Mouse (Mus musculus) brown adipose tissue, adult 24 weeks (tissue): ENCODE measurements around the gene Nr0b2. TPM values are rescaled to one million over a fixed set of nuclear protein-coding genes. Genes with fewer than 3 reads are reported as not detected.

ENCODE experiments used
- H3K27ac ChIP-seq: fragments of 200-500 bp; replicated peaks from 2 replicates; pipeline ENCODE4 v1.5.1; 2012; ENCODE audit warnings: low read depth, mild to moderate bottlenecking, low read length
- H3K4me1 ChIP-seq: fragments of 200-500 bp; 2 replicates; pipeline ENCODE4 v1.6.1; 2012; ENCODE audit warnings: low read length, mixed read lengths; ENCODE audit not compliant: control insufficient read depth, insufficient read depth, insufficient read length
- H3K4me3 ChIP-seq: fragments of 200-500 bp; 2 replicates; pipeline ENCODE4 v1.5.1; 2012; ENCODE audit warnings: low read depth, mild to moderate bottlenecking, low read length, moderate library complexity; ENCODE audit not compliant: insufficient read depth
- polyA plus RNA-seq: library from polyadenylated mRNA; stranded (reverse); fragments of >200 nt; gene quantifications from 2 replicates; pipeline ENCODE4 v1.2.4, GENCODE M21; 2012; ENCODE audit not compliant: missing spikeins, insufficient read depth, insufficient read length

Nr0b2 gene
- polyA plus RNA-seq, 1 experiment, result not detected

GRCm38 (mm10) chr4:133545272-133546231 lies 7.6 kb upstream of the Nr0b2 start, which contains the start of gene Nudc:
Nudc (minus strand) TSS chr4:133545996.
- peak within 1 kb of the TSS; percentile 90 for H3K4me3 ChIP-seq
- H3K27ac ChIP-seq, result no peak within 1 kb of the TSS
- peaks cover 3% of the 10 kb centered on the region; the same call in 1 of the 2 replicates for H3K4me1 ChIP-seq

DNA sequence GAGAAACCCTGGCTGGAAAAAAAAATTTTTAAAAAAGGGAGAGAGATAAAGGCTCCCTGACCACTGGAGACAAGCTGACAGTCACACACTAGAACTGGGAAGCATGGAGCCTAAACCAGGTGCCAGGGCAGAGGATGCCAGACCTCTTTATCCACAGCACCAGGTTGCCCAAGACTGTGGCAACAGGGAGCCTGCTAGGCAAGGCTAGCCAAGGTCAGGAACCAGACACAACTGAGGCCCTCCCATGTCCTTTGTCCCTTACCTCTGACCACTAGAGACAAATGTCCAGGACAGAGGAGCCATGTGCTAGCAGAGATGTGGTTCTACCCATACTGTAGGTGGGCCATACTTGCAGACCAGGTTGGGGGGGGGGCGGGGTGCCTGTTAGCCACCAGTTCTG lies 1.1 kb upstream of the Nr0b2 start:
- Histone ChIP-seq H3K4me1 (no peaks in the 10 kb centered on the region), H3K4me3 (no peak overlapping the region), H3K27ac (no peak overlapping the region)

DNA sequence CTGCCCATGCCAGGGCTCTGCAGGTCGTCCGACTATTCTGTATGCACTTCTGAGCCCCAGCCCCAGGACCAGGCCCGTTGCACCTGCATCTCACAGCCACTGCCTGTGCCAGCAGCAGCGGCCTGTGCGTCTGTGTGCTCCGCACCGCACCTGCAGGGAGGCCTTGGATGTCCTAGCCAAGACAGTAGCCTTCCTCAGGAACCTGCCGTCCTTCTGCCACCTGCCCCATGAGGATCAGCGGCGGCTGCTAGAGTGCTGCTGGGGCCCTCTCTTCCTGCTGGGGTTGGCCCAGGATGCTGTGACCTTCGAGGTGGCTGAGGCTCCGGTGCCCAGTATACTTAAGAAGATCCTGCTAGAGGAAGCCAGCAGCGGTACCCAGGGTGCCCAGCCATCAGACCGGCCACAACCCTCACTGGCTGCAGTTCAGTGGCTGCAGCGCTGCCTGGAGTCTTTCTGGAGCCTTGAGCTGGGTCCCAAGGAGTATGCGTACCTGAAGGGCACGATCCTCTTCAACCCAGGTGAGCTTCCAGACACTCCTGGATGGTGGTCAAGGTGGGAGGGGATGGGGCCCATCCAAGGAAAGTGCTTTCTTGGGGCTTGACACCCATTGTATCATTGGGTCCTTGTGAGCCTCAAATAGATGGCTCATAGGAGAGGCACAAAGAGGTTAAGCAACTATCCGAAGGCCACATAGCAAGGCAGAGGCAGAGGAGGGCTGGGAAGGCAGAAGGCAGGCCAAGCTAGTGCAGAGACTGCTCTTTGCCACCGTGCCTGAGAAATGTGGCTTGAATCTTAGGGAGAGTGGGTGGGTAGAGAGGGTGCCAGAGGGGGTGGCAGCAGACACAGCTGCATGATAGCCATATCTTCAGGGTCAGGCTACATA lies 513 bp downstream of the Nr0b2 start:
- Histone ChIP-seq H3K4me1 (no peaks in the 10 kb centered on the region), H3K4me3 (no peak overlapping the region), H3K27ac (no peak overlapping the region)

DNA sequence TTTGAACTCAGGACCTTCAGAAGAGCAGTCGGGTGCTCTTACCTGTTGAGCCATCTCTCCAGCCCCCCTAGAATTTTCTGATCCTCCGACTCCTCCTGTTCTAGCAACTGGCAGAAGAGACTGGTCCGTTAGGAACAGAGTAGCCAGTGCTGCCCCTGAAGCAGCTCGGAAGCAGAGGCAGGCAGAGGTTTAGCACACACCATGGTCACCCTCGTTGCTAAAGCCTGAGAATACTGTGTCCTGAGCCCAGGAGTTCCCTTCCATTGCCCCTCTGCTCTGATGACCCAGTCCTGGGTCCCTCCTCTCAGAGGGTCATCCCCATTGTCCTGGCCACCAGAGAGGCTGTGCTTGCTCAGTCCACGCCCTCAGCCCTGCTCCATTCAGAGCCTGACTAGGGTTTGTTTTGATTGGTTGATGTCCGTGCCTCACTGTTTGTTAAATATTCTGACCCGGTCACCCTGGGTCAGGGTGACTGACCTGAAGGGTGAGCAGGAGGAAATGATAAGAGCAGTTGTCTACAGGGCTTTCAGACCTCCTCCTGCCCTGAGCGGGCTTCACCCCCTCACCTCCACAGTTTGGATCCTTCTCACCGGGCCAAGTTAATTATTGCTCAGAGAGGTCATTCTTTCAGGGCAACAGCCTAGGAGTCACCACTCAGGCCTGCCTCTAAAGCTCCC lies 4.0 kb downstream of the Nr0b2 start:
- H3K4me3 ChIP-seq, result no peak overlapping the region
- H3K4me1 ChIP-seq, result no peaks in the 10 kb centered on the region
- H3K27ac ChIP-seq, result no peak overlapping the region

- no peak overlapping the region for H3K4me3 ChIP-seq
- no peak overlapping the region for H3K27ac ChIP-seq
- H3K4me1 ChIP-seq, result no peaks in the 10 kb centered on the region
Measured at GRCm38 (mm10) chr4:133559846-133560245, 6.7 kb downstream of the Nr0b2 start.

DNA sequence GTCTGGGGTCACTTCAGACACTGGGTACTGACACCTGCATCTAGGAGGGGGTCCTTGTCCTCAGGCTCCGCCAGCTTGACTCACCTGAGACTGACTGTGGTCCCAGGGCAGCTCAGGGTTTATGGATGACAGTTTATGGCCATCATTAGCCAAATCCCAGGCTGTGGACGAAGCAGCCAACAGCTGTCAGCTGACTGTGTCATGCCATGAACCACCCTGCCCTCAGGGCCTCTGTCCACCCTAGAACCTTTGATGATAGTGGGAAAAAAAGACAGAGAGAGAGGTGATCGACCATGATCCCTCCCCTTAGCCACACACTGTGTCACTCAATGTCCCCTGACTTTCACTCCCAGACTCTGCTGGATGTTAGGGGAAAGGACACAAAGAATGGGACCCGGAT lies 8.4 kb downstream of the Nr0b2 start:
- Histone ChIP-seq H3K4me3 (no peak overlapping the region), H3K27ac (no peak overlapping the region), H3K4me1 (no peaks in the 10 kb centered on the region)

GRCm38 (mm10) chr4:133563123-133563571 lies 10.0 kb downstream of the Nr0b2 start:
- Histone ChIP-seq H3K4me3 (no peak overlapping the region), H3K4me1 (no peaks in the 10 kb centered on the region), H3K27ac (no peak overlapping the region)

DNA sequence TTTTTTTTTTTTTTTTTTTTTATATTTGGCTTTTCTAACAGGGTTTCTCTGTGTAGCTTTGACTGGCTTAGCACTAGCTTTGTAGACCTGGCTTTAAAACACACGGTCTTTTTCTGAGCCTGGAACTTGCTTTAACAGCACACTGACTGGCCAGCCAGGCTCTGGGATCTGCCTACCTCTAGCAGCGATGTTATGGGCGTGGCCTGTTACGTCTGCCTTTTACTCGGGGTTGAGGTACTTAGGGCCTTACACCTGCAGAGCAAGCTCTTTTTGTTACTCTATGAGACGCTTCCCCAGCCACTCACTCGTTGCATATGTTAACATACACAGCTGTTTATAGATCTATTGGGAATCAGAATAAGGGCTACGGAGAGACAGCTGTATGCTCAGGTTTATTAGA lies 14.1 kb downstream of the Nr0b2 start:
- Histone ChIP-seq H3K27ac (no peak overlapping the region), H3K4me3 (no peak overlapping the region), H3K4me1 (no peaks in the 10 kb centered on the region)

DNA sequence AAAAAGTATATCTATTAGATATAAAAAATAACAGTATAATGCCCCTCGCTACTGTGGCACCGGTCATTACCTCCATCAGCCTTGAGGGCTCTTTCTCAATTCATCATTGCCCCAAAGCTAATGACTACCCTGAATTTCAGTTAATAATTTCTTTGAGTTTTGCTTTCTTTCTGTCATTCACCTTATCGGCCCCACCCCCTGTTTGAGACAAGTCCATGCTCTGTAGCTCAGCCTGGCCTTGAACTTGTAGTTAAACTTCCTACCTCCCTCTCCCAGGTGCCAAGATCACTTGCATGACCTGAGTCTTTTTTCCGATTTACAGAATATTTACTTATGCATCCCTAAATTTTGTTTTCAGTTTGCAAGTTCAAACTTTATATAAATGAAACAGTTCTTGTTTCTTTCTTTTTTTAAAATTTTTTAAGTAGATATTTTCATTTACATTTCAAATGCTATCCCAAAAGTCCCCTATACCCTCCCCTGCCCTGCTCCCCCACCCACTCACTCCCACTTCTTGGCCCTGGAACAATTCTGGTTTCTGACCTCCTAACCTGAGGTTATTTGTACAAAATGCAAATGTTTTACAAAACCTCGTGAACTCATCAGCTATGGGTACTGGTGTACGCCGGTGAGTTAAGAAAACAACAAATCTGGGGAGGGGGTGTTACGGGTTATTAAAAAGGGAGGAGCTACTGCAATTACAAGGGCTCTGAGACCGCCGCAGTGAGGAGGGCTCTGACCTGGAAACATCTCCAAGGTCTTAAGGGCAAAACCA lies 16.3 kb downstream of the Nr0b2 start:
- H3K4me3 ChIP-seq, result no peak overlapping the region
- no peak overlapping the region for H3K27ac ChIP-seq
- H3K4me1 ChIP-seq, result no peaks in the 10 kb centered on the region

- no peaks in the 10 kb centered on the region for H3K4me1 ChIP-seq
- H3K4me3 ChIP-seq, result no peak overlapping the region
- H3K27ac ChIP-seq, result no peak overlapping the region
Measured at GRCm38 (mm10) chr4:133570066-133570466, 16.9 kb downstream of the Nr0b2 start.

- Histone ChIP-seq H3K4me1 (peaks cover 2% of the 10 kb centered on the region), H3K27ac (peak within 1 kb of the TSS; percentile 33; the same call in 1 of the 2 replicates), H3K4me3 (peak within 1 kb of the TSS; percentile 90)
Measured at GRCm38 (mm10) chr4:133574070-133574842, 21.1 kb downstream of the Nr0b2 start, which contains the start of gene Gpatch3. Gpatch3 (plus strand) TSS chr4:133574745.

GRCm38 (mm10) chr4:133574843-133575202 lies 21.6 kb downstream of the Nr0b2 start:
- Histone ChIP-seq H3K4me3 (peak overlapping the region; percentile 90), H3K4me1 (peaks cover 2% of the 10 kb centered on the region), H3K27ac (no peak overlapping the region)

GRCm38 (mm10) chr4:133577983-133578382 lies 24.8 kb downstream of the Nr0b2 start:
- Histone ChIP-seq H3K4me3 (no peak overlapping the region), H3K27ac (no peak overlapping the region), H3K4me1 (peaks cover 2% of the 10 kb centered on the region)
